Mouse (Mus musculus): ENCODE measurements around the gene Ndufv3.

DNA sequence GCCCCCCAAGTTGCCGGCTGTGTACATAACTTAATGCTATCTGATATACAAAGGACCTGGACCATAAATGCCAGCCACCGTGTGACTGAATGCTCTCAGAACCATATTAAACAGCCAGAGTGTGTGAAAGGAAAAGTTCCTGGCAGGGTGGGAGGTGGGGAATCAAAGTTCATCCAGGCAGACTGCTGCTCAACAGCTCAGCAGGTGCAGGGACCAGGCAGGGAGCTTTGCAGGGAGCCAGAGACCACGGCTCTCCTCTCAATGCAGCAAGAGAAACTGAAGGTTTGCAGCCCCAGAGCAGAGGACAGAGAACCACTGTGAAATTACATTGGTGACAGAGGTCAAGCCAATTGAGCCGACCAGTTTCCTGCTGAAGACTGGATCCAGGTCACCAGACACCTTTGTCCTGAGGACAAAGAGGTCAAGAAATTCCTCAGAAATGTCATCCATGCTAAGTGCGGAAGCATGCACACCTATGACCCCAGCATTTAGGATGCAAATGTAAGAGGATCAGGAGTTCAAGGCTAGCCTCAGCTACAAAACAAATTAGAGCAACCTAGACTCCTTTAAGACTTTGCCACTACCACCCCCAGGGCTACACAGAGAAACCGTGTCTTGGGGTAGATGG lies 32.4 kb upstream of the Ndufv3 start:
- TF ChIP-seq CTCF (IDR thresholded peaks at IDR 0.05; ENCODE audit: low read depth) (no peak), EP300 (IDR thresholded peaks at IDR 0.05; ENCODE audit: low read depth) (no peak)
